Mouse (Mus musculus) layer of hippocampus, adult 8-10 months (tissue): ENCODE measurements around the gene Phf20. TPM values are rescaled to one million over a fixed set of nuclear protein-coding genes. Genes with fewer than 3 reads are reported as not detected.

Experiments used
- DNase-seq, 2 experiments: peaks; one replicate each; pipeline ENCODE4 v3.0.0; 2022; ENCODE audit warnings: low spot score in 2 of 2
- total RNA-seq, 4 experiments: library from RNA; stranded (reverse); gene quantifications; 2 replicates each; pipeline ENCODE4 v1.2.4; 2022

The Phf20 gene
- total RNA-seq, 4 experiments from 2014 or later, result 98.7 to 122 (median 109) TPM

- DNase-seq, result no peak
Measured at GRCm38 (mm10) chr2:156263204-156263893, 67.1 kb downstream of the Phf20 start.

- no peak for DNase-seq
Measured at GRCm38 (mm10) chr2:156267636-156268035, 71.4 kb downstream of the Phf20 start.

DNA sequence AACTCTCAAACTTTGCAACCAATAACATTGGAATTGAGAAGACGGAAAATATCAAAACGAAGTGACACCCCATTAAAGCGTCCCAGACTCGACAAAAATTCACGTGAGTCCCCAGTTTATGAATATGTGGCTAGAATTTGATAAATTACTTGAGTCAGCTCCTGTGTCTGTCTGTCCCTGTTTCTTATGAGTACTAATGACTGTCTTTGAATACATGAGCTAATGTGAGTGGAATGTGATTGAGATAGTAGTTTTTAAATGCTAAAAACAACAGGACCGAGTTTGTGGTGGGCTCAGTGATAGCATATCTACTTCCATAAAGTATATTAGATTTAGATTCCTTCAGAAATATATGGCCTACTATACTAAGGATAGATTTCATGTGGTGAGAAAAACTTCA is 76.3 kb downstream of the Phf20 start:
- no peak for DNase-seq

DNA sequence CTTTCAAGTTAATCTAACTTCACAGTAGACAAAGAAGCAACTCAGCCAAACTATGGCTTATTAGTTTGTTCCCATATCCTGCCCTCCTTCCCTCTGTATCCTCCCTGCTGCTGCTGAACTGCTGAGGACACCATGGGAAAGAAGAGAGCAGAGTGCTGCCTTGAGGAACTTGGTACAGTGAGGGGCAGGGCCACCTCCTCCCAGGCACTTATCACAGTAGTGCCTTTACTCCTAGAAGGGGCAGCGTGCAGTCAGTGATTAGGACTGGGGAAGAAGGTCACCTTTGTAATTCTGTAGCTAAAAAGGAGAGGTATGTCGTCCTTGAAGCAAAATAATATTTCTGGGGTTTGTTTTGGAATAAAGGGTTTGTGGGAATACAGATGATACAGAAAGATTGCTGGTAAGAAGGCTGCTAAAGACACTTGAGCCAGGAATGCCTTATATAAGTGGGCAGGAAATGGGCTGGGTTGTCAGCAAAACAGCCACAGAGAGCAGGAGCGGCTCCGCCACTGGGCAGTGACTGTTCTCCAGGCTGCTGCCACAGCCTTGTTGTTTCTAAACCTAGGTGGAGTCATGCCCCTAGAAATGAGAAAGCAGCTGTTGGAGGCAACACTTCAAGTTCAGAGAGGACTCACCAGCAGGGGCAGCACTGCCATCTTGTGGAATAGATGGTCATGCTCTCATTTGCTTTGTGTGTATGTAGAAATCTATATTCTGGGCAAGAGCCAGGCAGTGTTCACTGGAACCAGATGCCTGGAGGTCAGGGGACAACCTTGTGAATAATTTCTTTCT is 82.2 kb downstream of the Phf20 start:
- DNase-seq, result peak; percentile 81 to 86

DNA sequence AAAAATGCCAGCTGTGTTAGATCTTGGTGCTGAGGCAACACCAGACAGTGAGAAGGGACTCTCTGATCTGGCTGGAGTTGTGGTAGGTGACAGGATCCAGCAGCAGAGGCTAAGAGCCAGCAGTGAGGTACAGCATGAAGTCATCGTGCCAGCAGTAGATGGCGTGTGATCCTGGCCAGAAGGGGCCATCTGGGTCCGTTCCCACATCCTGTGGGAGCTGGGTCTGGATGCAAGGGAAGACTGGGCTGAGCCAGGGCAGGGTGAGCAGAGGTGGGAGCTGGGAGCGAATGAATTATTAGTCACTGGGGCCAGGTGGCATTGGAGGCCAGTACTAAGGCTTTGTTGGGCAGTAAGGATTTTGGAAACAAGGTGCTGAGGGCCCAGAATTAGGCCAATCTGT is 85.0 kb downstream of the Phf20 start:
- DNase-seq, result no peak

DNA sequence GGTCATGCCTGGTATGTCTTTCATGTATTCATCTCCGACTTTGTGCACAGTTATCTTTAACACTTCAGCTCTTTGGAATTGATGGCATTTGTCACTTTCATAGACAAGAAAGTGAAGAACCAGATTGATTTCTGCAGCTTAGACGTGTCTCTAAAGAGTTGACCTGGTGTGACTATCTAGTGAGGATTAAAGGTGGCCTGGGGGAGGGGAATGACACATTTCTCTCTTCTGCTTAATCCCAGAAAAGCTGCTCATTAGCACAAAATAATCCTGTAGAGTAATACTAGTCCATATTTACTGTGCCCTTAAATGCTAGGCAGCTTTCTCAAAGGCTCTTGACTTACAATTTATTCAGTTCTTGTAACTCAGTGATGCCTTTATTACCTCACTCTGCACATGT is 88.9 kb downstream of the Phf20 start:
- DNase-seq, result no peak

DNA sequence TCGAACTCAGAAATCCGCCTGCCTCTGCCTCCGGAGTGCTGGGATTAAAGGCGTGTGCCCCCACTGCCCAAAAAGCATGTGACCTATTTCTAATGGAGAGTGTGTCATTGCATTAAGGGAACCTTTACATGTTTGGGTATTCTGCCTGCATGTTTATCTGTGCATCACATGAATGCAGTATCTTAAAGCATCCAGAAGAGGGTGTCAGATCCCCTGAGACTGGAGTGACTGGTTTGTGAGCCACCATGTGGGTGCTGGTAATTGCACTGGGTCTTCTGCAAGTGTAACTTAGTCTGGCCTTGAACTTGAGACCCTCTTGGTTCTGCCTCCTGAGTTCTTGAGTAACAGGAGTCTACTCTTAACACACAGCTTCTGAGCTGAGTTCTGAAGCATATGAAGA is 90.5 kb downstream of the Phf20 start:
- DNase-seq, result no peak

- no peak for DNase-seq
Measured at GRCm38 (mm10) chr2:156288222-156288621, 92.0 kb downstream of the Phf20 start.

- peak in 1 of 2 experiments; percentile 37 for DNase-seq
Measured at GRCm38 (mm10) chr2:156289552-156290160, 93.4 kb downstream of the Phf20 start.

- DNase-seq, result no peak
Measured at GRCm38 (mm10) chr2:156291998-156292397, 95.7 kb downstream of the Phf20 start.

DNA sequence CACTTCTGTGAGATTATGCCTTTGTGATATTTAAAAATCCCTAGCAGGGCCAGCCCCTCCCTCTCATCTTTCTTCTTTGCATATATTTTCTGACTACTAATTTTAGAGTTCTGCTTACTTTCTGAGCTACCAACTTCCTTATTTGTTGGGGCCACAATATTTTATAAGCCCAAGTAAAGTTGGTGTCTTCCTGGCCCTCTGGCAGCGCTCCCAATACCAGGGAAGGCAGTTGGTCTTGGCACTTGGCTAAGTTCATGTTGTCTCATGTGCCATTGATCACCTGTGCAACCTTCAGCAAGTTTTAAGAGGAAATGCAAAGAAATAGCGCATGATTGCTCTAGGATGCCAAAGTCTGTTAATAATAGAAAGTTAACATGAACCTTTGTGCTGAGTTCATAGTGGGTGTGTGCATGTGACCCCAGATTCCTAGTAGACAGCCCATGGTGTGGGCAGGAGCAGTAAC is 99.4 kb downstream of the Phf20 start:
- DNase-seq, result no peak

GRCm38 (mm10) chr2:156296190-156296589 is 99.9 kb downstream of the Phf20 start:
- no peak for DNase-seq

DNA sequence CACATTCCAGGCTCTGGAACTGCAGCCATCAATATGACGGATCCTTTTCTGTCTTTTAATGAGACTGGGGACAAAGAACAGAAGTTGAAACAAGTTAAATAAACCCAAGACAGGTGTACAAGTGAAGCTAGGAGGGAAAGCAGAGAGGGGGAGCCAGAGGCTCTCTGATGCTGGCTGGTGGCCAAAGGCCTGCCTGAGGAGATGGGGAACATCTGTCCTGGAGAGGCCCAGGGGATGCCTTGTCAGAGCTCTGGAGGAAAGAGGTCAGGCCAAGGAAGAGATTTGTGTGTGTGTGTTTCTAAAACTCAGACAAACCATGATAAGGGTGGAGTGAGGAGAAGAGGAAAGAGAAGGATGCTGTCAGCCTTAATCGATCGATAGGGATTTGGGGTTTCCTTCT is 101.4 kb downstream of the Phf20 start:
- DNase-seq, result no peak

DNA sequence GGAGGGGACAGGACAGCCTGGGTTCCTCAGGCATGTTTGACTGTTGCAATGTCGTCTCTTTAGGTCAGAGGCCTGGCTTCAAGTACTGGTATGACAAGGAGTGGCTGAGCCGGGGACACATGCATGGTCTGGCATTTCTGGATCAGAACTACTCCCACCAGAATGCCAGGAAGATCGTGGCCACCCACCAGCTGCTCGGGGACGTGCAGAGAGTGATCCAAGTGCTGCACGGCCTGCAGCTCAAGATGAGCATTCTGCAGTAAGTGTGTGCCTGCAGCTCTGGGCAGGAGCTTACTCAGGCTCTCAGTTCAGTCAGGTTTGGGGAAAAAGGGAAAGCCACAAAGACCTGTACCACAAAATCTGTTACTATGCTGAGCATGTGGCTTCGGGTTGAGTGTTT is 102.2 kb downstream of the Phf20 start:
- peak in 1 of 2 experiments; percentile 36 for DNase-seq

GRCm38 (mm10) chr2:156302063-156302462 is 105.8 kb downstream of the Phf20 start:
- no peak for DNase-seq

GRCm38 (mm10) chr2:156304351-156304750 is 108.1 kb downstream of the Phf20 start:
- DNase-seq, result no peak

GRCm38 (mm10) chr2:156305818-156306217 is 109.6 kb downstream of the Phf20 start:
- no peak for DNase-seq

DNA sequence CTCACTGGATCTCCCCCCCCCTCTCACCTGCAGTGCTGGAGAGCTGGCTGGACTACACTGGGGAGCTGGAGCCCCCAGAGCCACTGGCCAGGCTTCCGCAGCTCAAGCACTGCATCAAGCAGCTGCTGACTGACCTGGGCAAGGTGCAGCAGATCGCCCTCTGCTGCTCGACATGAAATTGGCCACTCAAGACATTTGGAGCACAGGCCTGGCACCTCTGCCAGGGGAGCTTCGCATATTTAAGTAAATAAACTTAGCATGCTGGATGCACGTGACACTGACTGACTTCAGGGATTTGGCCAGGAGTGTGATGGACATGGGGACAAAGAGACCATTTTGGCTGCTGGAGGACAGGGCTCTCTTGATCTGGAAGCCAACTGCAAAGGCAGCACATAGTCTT is 111.0 kb downstream of the Phf20 start:
- DNase-seq, result no peak

- no peak for DNase-seq
Measured at GRCm38 (mm10) chr2:156309948-156310347, 113.7 kb downstream of the Phf20 start.

- DNase-seq, result no peak
Measured at GRCm38 (mm10) chr2:156310455-156310854, 114.2 kb downstream of the Phf20 start.

GRCm38 (mm10) chr2:156310945-156311344 is 114.7 kb downstream of the Phf20 start:
- DNase-seq, result no peak

DNA sequence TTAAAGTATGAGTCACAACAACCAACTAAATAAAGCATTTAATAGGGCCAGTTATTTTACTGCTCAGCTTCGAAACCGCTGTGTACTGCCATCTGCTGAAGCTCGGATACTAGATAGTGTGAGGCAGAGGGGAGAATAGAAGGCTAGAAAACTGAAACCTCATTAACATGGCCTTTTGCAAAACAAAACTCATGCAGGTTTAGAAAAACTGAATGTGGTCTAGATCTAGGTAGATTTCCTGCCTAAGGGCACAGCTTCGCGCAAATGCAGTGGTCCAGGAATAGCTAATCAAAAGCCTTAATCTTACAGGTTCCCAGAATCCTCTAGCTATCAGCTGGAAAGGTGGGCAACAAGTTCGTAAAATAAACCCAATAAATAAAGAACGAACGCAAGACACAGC is 115.2 kb downstream of the Phf20 start:
- no peak for DNase-seq
